Mouse (Mus musculus): Measurements from ENCODE around the gene Pex12.

The Pex12 gene

DNA sequence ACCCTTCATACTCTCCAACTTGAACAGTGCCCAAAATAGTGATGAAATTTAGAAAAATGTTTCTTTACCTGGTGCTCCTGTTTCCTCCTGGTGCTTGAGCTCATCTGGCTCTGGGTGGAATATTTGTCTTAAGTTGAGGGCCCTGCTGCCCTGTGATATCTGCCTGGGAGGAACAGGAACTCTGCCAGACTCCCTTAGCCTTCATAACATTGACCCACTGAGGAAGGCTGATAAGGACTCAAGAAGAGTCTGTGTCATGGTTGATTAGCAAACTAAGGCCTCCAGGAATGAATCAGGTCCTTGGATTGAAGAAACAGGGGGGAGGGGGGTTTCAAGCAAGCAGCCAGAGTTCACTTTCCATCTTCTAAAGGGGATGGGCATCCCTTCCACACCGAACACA lies 15.8 kb downstream of the Pex12 start, which contains the start of gene Slfn14:
Slfn14 (minus strand) TSS at position 161 of the 400 bp plus-strand sequence.
- DNase-seq (ENCODE audit: low read depth): peak; percentile 79

DNA sequence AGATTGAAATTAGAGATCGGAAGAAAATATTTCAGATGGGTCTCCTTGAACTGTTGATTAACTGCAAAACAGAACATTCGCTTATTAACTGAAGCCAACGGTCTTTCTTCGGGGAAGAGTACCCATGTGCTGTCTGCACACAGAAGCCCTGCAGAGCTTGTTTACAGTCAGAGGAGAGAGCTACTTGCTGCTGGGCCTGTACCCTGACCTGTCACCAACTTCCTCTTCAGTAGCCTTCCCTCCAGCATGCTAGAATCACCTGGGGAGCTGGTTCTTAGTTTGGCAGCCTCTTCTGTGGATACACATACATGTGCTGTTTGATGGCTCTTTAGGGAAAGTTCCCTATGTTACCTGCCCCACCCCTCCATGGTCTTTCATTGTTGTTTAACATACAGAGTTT lies 16.8 kb downstream of the Pex12 start:
- no peak for DNase-seq (ENCODE audit: low read depth)

DNA sequence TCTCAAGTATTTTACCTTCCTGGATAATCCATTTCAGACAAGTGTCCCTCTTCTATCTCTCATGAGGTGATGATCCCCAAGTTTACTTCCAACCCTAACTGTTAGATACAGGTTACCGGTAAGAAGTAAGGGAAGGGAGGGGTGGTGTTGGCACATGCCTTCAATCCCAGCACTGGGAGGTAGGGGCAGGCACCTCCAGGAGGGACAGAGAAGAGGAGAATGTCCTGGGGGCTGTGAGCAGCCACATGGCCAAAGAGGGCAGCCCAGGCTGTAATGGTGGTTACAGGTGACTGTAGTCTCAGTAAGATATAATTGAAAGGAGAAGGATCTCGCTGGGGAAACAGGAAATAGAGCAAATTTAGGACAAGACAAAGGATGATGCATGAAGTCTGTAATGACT lies 20.3 kb downstream of the Pex12 start:
- no peak for DNase-seq (ENCODE audit: low read depth)

DNA sequence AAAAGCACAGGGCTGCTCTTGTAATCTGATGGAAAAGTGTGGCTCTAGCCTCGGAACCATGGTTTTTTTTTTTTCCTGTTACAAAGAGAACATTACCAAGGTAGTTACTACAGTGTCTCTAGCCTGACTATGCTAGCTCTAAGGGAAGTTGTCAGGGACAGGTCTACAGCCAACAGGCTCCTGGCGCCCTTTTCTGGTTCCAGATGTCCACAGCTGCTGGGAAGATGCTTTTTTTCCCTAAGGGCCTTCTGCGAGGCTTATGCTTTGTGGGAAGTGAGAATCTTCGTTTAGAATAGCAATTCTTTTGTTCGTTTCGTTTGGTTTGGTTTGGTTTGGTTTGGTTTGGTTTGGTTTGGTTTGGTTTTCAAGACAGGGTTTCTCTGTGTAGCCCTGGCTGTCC lies 22.7 kb downstream of the Pex12 start:
- DNase-seq (ENCODE audit: low read depth): no peak

DNA sequence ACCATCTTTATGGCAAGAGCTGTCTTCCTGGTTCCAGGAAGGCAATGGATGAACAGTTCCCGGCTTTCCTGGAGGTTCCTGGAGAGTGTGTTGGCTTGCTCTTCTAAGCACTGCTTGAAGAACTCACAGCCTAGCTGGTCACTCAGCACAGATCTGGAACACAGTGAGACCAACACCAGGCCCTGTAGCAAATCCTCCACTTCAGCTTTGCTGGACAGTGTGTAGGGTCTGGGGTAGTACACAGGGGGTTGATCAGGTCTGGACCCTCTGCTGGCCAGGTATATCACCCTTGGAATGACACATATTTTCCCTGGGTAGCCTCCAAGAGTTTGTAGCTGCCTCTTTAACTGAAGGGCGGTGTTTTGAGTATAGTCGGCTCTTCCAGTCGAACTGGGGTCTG lies 23.4 kb downstream of the Pex12 start:
- no peak for DNase-seq (ENCODE audit: low read depth)

DNA sequence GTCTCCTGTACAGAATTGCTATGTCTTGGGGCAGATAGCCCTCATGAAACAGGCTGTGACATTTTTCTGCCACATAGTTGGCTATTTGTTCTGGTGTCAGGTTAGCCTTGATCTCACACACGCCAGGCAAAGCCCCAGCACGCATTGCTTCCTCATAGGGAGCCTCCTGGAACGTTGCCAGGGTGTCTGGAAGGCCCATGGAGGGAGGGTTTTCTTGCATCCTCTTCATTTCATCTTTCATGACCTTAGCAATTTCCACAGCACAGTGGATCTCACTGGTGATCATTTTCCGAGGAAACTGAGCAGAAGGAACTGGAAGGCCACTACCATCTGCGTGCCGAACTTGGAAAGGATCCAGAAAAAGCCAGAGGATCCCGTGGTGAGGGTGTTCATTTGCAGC lies 26.1 kb downstream of the Pex12 start:
- no peak for DNase-seq (ENCODE audit: low read depth)

DNA sequence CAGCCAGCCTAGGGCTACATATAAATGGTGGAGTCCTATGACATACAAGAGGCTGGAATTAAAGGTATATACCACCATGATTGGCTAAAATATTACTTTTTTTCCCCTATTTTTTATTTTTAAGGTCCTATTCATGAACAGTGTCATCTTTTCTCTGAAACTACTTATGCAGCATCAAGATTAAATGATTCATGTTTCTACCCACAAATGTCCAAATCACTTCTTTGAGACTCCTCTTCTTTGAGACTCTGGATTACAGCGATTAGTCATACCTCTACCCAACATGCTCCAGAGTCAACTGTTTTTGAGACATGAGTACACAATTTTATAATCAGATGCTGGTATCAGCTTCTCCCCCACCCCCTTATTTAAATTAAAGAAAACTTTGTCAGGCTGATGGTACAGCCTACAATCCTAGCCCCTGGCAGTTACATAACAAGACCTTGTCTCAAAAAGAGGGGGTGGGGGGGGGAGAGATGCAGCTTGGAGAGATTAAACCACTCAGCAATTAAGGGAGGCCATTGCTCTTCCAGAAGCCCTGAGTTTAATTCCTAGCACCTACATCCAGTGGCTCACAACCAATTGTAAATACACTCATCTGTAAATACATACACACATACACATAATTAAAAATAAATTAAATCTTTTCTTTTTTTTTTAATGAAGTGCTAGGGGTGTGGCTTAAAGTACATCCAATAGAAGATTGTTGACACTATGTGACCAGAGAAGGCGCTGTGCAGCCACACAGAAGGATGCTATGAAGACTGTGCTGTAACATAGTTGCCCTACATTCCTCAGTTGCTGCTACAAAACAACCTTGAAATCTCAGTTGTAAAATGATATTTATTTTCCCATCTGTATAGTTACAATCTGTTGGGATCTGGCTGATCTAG lies 30.2 kb downstream of the Pex12 start:
- peak; percentile 65 for DNase-seq (ENCODE audit: low read depth)

DNA sequence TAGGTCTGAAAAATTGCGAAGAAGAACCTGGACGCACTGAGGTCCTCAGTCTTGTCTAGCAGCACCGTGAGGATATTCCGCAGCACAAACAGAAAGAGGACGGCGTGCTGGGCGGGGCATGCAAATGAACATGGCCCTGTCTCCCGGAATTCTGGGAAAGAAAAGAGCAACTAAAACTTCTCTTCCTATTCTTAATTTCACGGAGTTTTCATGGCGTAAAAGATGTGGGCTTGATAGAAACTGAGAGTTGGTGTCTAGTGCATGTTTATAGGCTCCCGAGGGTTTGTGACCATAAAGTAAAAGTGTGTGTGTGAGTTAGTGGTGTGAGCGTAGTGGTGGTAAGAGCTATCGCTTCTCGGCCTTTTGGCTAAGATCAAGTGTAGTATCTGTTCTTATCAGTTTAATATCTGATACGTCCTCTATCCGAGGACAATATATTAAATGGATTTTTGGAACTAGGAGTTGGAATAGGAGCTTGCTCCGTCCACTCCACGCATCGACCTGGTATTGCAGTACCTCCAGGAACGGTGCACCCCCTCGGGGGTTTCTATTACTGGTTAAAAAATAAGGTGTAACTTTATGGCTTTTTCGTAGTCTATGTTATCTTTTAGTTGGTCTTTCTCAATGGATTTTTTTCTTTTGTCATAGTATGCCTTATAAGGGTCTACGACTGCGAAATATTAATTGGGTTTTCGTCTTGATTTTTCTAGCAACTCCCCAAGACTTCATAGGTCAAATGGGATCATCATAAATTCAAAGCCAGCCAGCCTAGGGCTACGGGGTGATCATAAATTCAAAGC lies 31.0 kb downstream of the Pex12 start:
- DNase-seq (ENCODE audit: low read depth): peak; percentile 98

DNA sequence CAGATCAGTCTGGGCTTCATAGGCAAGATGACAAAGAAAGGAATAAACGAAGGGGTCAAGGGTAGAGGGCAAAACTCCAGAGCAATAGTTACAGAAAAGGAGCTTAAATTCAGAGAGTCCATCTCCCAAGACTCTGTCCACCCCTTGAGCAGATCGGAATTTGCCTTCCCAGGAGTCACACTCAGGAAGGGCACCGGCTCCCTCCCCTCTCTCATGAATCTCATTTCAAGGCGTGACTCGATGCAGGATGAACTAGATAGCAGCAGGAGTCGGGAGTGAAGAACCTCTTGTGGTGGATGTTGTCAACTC lies 31.6 kb downstream of the Pex12 start:
- no peak for DNase-seq (ENCODE audit: low read depth)

DNA sequence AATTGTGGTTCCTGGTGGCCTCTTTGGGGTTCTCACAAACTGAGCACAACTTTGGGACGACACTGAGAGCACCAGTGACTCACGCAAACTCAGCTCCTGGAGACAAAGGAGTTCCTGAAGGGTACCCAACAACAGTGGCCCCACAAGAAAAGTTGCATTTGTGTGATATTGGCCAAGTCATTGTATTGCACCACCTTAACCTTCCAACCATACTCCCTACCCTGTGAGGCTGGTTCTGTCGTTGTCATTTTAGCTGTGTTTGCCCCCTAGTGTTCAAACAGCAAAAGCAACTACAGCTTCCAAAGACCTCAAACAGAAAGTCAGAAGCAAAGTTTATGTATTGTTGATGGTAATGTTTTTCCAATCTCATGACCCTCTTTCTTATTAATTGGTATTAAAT lies 39.2 kb downstream of the Pex12 start:
- DNase-seq (ENCODE audit: low read depth): peak; percentile 87

DNA sequence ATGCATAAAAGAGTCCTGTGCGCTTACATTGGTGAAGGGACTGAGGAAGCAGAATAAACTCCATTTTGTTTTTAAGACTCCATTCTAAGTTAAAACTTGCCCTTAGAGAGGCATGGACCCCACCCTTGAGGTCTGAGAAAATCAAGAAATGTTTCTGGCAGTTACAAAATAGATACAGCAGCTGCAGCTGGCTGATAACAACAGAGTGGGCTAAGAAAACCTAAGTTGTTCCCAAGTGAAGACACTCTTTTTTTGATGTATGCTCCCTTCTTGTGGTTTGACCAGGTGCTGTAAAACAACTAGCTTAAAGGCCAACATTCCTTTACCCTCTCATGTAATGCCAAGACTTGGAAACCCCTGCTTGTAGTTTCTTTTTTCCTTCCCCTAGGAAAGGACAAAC lies 39.7 kb downstream of the Pex12 start:
- DNase-seq (ENCODE audit: low read depth): peak; percentile 16

DNA sequence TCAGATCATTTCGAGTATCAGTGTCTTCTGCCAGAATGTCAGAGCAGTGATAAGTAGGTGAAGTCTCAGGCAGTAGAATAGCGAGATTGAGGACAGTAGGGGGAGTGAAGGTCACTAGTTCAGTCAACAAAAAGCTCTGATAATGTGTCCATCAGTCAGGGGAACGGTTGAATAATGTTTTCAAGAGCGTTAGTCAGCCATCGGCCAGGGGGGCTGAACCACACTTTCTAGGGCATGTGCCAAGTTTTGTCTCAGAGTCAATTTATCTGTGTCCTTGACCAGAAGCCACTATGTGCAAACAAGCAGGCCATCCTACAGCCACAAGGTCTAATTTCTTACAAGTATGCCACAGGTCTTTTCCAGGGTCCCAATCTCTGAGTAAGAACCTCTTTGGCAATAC lies 45.2 kb downstream of the Pex12 start:
- peak; percentile 51 for DNase-seq (ENCODE audit: low read depth)
